Mouse (Mus musculus): ENCODE measurements at regions not wholly inside any gene's neighbourhood (a gene's known extent, or its start where the extent isn't known, plus 50 kb on each side); places are given as distances from the start of the nearest gene placed in this dataset.

GRCm38 (mm10) chr10:39228027-39228426 lies 64.4 kb upstream of the Ccn6 start:
- no peak for TF ChIP-seq GATA1 (IDR thresholded peaks at IDR 0.05; ENCODE audit: borderline replicate concordance, low read length)
- no peak for TF ChIP-seq FLI1 (IDR thresholded peaks at IDR 0.05; ENCODE audit: low read length)
- H3K4me1 ChIP-seq, result peaks cover 9% of the 10 kb centered on the region; the same call in 1 of the 2 replicates
- H3K36me3 ChIP-seq (replicated peaks; ENCODE audit: low read length), result no peaks in the 10 kb centered on the region
- H3K4me3 ChIP-seq (replicated peaks), result no peak overlapping the region
- peaks cover 9% of the 10 kb centered on the region for H3K27me3 ChIP-seq (replicated peaks)
- no peaks in the 10 kb centered on the region; the same call in 1 of the 2 replicates for H3K9me3 ChIP-seq

- Histone ChIP-seq H3K36me3 (replicated peaks; ENCODE audit: low read length) (no peaks in the 10 kb centered on the region), H3K4me1 (peaks cover 9% of the 10 kb centered on the region; the same call in 1 of the 2 replicates), H3K9me3 (peaks cover 2% of the 10 kb centered on the region), H3K4me3 (replicated peaks) (no peak overlapping the region), H3K27me3 (replicated peaks) (peaks cover 9% of the 10 kb centered on the region)
- no peak for TF ChIP-seq GATA1 (IDR thresholded peaks at IDR 0.05; ENCODE audit: borderline replicate concordance, low read length)
These were observed 63.9 kb upstream of the Ccn6 start for GRCm38 (mm10) chr10:39227499-39227942.

- peaks cover 7% of the 10 kb centered on the region for H3K9me3 ChIP-seq
- TF ChIP-seq FLI1 (IDR thresholded peaks at IDR 0.05; ENCODE audit: low read length) (no peak), GATA1 (IDR thresholded peaks at IDR 0.05; ENCODE audit: borderline replicate concordance, low read length) (no peak)
- peaks cover 9% of the 10 kb centered on the region; the same call in 1 of the 2 replicates for H3K4me1 ChIP-seq
- H3K27me3 ChIP-seq (replicated peaks), result peaks cover 9% of the 10 kb centered on the region
- H3K36me3 ChIP-seq (replicated peaks; ENCODE audit: low read length), result no peaks in the 10 kb centered on the region
- no peak overlapping the region for H3K4me3 ChIP-seq (replicated peaks)
These were observed 62.9 kb upstream of the Ccn6 start for GRCm38 (mm10) chr10:39226518-39226917.

GRCm38 (mm10) chr10:39224449-39225094 lies 61.0 kb upstream of the Ccn6 start:
- TF ChIP-seq FLI1 (IDR thresholded peaks at IDR 0.05; ENCODE audit: low read length) (no peak), GATA1 (IDR thresholded peaks at IDR 0.05; ENCODE audit: borderline replicate concordance, low read length) (no peak)
- Histone ChIP-seq H3K27me3 (replicated peaks) (peaks cover 9% of the 10 kb centered on the region), H3K4me1 (0 out of 2 replicates have a peak, but pooled peaks cover 3% of the 10 kb centered on the region), H3K4me3 (replicated peaks) (no peak overlapping the region), H3K36me3 (replicated peaks; ENCODE audit: low read length) (no peaks in the 10 kb centered on the region), H3K9me3 (peaks cover 18% of the 10 kb centered on the region)

- no peaks in the 10 kb centered on the region for H3K27me3 ChIP-seq (replicated peaks)
- H3K4me1 ChIP-seq, result peaks cover 10% of the 10 kb centered on the region
- peaks cover 28% of the 10 kb centered on the region for H3K9me3 ChIP-seq
- H3K36me3 ChIP-seq (replicated peaks; ENCODE audit: low read length), result no peaks in the 10 kb centered on the region
- TF ChIP-seq GATA1 (IDR thresholded peaks at IDR 0.05; ENCODE audit: borderline replicate concordance, low read length), result no peak
- TF ChIP-seq FLI1 (IDR thresholded peaks at IDR 0.05; ENCODE audit: low read length), result no peak
- H3K4me3 ChIP-seq (replicated peaks), result no peak overlapping the region
These were observed 57.4 kb upstream of the Ccn6 start for GRCm38 (mm10) chr10:39221028-39221427.

GRCm38 (mm10) chr10:39219366-39219765 lies 55.8 kb upstream of the Ccn6 start:
- H3K36me3 ChIP-seq (replicated peaks; ENCODE audit: low read length), result no peaks in the 10 kb centered on the region
- H3K4me1 ChIP-seq, result peaks cover 10% of the 10 kb centered on the region
- TF ChIP-seq GATA1 (IDR thresholded peaks at IDR 0.05; ENCODE audit: borderline replicate concordance, low read length), result no peak
- TF ChIP-seq FLI1 (IDR thresholded peaks at IDR 0.05; ENCODE audit: low read length), result no peak
- H3K27me3 ChIP-seq (replicated peaks), result no peaks in the 10 kb centered on the region
- no peak overlapping the region for H3K4me3 ChIP-seq (replicated peaks)
- peaks cover 28% of the 10 kb centered on the region for H3K9me3 ChIP-seq

GRCm38 (mm10) chr10:39218151-39218550 lies 54.6 kb upstream of the Ccn6 start:
- Histone ChIP-seq H3K27me3 (replicated peaks) (no peaks in the 10 kb centered on the region), H3K36me3 (replicated peaks; ENCODE audit: low read length) (no peaks in the 10 kb centered on the region), H3K4me3 (replicated peaks) (no peak overlapping the region), H3K9me3 (peaks cover 28% of the 10 kb centered on the region), H3K4me1 (peaks cover 10% of the 10 kb centered on the region)
- TF ChIP-seq GATA1 (IDR thresholded peaks at IDR 0.05; ENCODE audit: borderline replicate concordance, low read length) (no peak), FLI1 (IDR thresholded peaks at IDR 0.05; ENCODE audit: low read length) (no peak)

GRCm38 (mm10) chr10:39216142-39216904 lies 52.7 kb upstream of the Ccn6 start:
- TF ChIP-seq FLI1 (IDR thresholded peaks at IDR 0.05; ENCODE audit: low read length) (no peak), GATA1 (IDR thresholded peaks at IDR 0.05; ENCODE audit: borderline replicate concordance, low read length) (no peak)
- H3K4me1 ChIP-seq, result peaks cover 10% of the 10 kb centered on the region
- H3K36me3 ChIP-seq (replicated peaks; ENCODE audit: low read length), result no peaks in the 10 kb centered on the region
- H3K27me3 ChIP-seq (replicated peaks), result no peaks in the 10 kb centered on the region
- no peak overlapping the region for H3K4me3 ChIP-seq (replicated peaks)
- peaks cover 23% of the 10 kb centered on the region for H3K9me3 ChIP-seq

GRCm38 (mm10) chr10:39214563-39214962 lies 51.0 kb upstream of the Ccn6 start:
- no peaks in the 10 kb centered on the region for H3K36me3 ChIP-seq (replicated peaks; ENCODE audit: low read length)
- peaks cover 24% of the 10 kb centered on the region for H3K9me3 ChIP-seq
- H3K4me1 ChIP-seq, result peaks cover 10% of the 10 kb centered on the region
- H3K4me3 ChIP-seq (replicated peaks), result no peak overlapping the region
- TF ChIP-seq FLI1 (IDR thresholded peaks at IDR 0.05; ENCODE audit: low read length) (no peak), GATA1 (IDR thresholded peaks at IDR 0.05; ENCODE audit: borderline replicate concordance, low read length) (no peak)
- no peaks in the 10 kb centered on the region for H3K27me3 ChIP-seq (replicated peaks)
